Mouse (Mus musculus) cerebellum, adult 2 months (tissue): ENCODE results near the gene Maf.

Source experiments
- CTCF ChIP-seq: fragments of 200-500 bp; IDR thresholded peaks from 2 replicates; pipeline ENCODE4 v1.5.1; 2011; ENCODE audit warnings: low read depth, mild to moderate bottlenecking, control low read depth, low read length, moderate library complexity, borderline replicate concordance; ENCODE audit not compliant: insufficient read depth
- POLR2A ChIP-seq: fragments of 200-500 bp; IDR thresholded peaks from 2 replicates; pipeline ENCODE4 v1.6.1; 2011; ENCODE audit warnings: low read length, control low read depth, borderline replicate concordance; ENCODE audit not compliant: insufficient read depth

DNA sequence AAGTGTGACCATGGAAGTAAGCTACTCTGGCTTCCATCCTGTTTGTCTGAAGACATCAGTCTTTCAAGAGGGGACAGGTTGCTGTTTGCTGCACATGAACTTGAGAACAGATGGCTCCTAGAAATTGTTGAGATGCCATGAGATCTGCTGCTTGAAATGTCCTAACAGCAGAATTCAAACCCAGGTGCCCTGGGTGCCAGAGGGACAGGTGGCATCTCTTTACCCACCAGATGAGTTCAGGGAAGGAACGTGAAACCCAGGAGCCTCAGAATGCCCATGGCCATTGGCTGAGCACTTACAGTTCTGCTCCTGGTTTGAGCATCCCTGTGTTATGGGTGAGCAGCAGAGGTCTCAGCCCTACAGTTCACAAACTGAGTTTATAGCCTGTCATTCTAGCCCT, 62.5 kb downstream of the Maf start:
- no peak for TF ChIP-seq CTCF
- TF ChIP-seq POLR2A = no peak
